ENCODE assay signal across 20 mouse cellular contexts in genomic region chr6:106266304-106266703, GRCm38 (mm10).
DNase-seq lines count a peak whose midpoint lies in the region; ATAC-seq and TF ChIP-seq lines count a peak whose summit lies in the region.
"Had no signal": no experiment of that assay in that cellular context is flagged by ENCODE, and none has a peak within 500 bp of the region (broad histone marks: within the 10 kb centered on the region; RNA-seq: fewer than 3 reads in every experiment).

No protein-coding gene starts in this region.

- H3K27ac ChIP-seq in forebrain, embryonic 16.5 days (ENCODE audit: low read length) = no peak overlapping the region
- H3K27ac ChIP-seq in forebrain, embryonic 10.5 days = no peak overlapping the region
- H3K27ac ChIP-seq in kidney, postnatal 0 days = no peak overlapping the region
- H3K27ac ChIP-seq: embryonic facial prominence, embryonic 15.5 days; gastrocnemius, adult 2 months; hindbrain, embryonic 10.5 days; hindbrain, embryonic 15.5 days had no signal

- H3K36me3 ChIP-seq in forebrain, embryonic 16.5 days (ENCODE audit: control insufficient read depth, insufficient read depth) = no peaks in the 10 kb centered on the region
- no peaks in the 10 kb centered on the region for H3K36me3 ChIP-seq in forebrain, embryonic 10.5 days (replicated peaks)
- H3K36me3 ChIP-seq in kidney, postnatal 0 days (ENCODE audit: insufficient read depth, low read length) = no peaks in the 10 kb centered on the region
- H3K36me3 ChIP-seq: embryonic facial prominence, embryonic 15.5 days; heart, embryonic 12.5 days; hindbrain, embryonic 10.5 days; hindbrain, embryonic 15.5 days had no signal

- no peaks in the 10 kb centered on the region for H3K27me3 ChIP-seq in forebrain, embryonic 16.5 days (replicated peaks; ENCODE audit: control insufficient read depth, insufficient read depth, low read length)
- no peaks in the 10 kb centered on the region for H3K27me3 ChIP-seq in forebrain, embryonic 10.5 days (ENCODE audit: poor library complexity, severe bottlenecking)
- H3K27me3 ChIP-seq in kidney, postnatal 0 days (ENCODE audit: insufficient read depth, low read length) = no peaks in the 10 kb centered on the region
- H3K27me3 ChIP-seq: embryonic facial prominence, embryonic 15.5 days; heart, embryonic 12.5 days; hindbrain, embryonic 15.5 days had no signal

- H3K4me3 ChIP-seq in forebrain, embryonic 16.5 days (replicated peaks; ENCODE audit: low read length) = no peak overlapping the region
- no peak overlapping the region for H3K4me3 ChIP-seq in forebrain, embryonic 10.5 days
- no peak overlapping the region for H3K4me3 ChIP-seq in kidney, postnatal 0 days (replicated peaks; ENCODE audit: low read depth, low read length)
- H3K4me3 ChIP-seq: embryonic facial prominence, embryonic 15.5 days; erythroblast, embryonic 14.5 days; gastrocnemius, adult 2 months; heart, embryonic 12.5 days; hindbrain, embryonic 10.5 days; hindbrain, embryonic 15.5 days had no signal

- no peak for TF ChIP-seq CTCF in kidney, postnatal 0 days (IDR thresholded peaks at IDR 0.05; ENCODE audit: low read depth)
- no peak for TF ChIP-seq CTCF in brain, embryonic 14.5 days (IDR thresholded peaks at IDR 0.05; ENCODE audit: borderline replicate concordance, extremely low read depth, insufficient read depth, insufficient read length)

- DNase-seq in forebrain, embryonic 10.5 days (ENCODE audit: extremely low spot score, low spot score) = no peak
- peak; percentile 73 for DNase-seq in kidney, postnatal 0 days (ENCODE audit: low spot score)
- DNase-seq in kidney, postnatal 10 days = no peak
- DNase-seq in A20 (ENCODE audit: low read depth, low spot score) = peak; percentile 41
- peak; percentile 49 for DNase-seq in brain, embryonic 14.5 days (ENCODE audit: low read depth)
- no peak for DNase-seq in yolk sac, embryonic 10.5 days (ENCODE audit: low spot score)
- DNase-seq: adrenal gland, adult 2 months; adrenal gland, postnatal 25 days; cerebellum, adult 11 months; cerebellum, adult 8-10 months; cerebellum, postnatal 14 days; embryo, embryonic 11 days; gastrocnemius, adult 2 months; gastrocnemius, postnatal 25 days had no signal

- peak; percentile 55; the same call in 1 of the 2 replicates for ATAC-seq in forebrain, embryonic 16.5 days
- ATAC-seq in kidney, postnatal 0 days (replicated peaks; ENCODE audit: low FRiP score, low read depth) = no peak

- TF ChIP-seq POLR2A in brain, embryonic 14.5 days (IDR thresholded peaks at IDR 0.05; ENCODE audit: borderline replicate concordance, extremely low read depth, insufficient read depth, insufficient read length, poor library complexity, severe bottlenecking) = no peak

- H3K9ac ChIP-seq in forebrain, embryonic 16.5 days (replicated peaks; ENCODE audit: low read depth, low read length) = no peak overlapping the region
- no peak overlapping the region for H3K9ac ChIP-seq in kidney, postnatal 0 days (ENCODE audit: low read depth, low read length)
- H3K9ac ChIP-seq: embryonic facial prominence, embryonic 15.5 days; heart, embryonic 12.5 days; hindbrain, embryonic 15.5 days had no signal

- WGBS in forebrain, embryonic 16.5 days = 64% methylated on average over 2 of the region's 2 CpGs
- WGBS in forebrain, embryonic 10.5 days = 89% methylated on average over 2 of the region's 2 CpGs
- 34% methylated on average over 2 of the region's 2 CpGs for WGBS in kidney, postnatal 0 days

- no peak overlapping the region for H3K4me2 ChIP-seq in forebrain, embryonic 16.5 days (ENCODE audit: low read length)
- no peak overlapping the region for H3K4me2 ChIP-seq in kidney, postnatal 0 days (ENCODE audit: low read length)
- H3K4me2 ChIP-seq: embryonic facial prominence, embryonic 15.5 days; heart, embryonic 12.5 days; hindbrain, embryonic 15.5 days had no signal

- H3K4me1 ChIP-seq in forebrain, embryonic 16.5 days (replicated peaks; ENCODE audit: control insufficient read depth, insufficient read depth, low read length) = no peaks in the 10 kb centered on the region
- no peaks in the 10 kb centered on the region for H3K4me1 ChIP-seq in forebrain, embryonic 10.5 days
- no peaks in the 10 kb centered on the region for H3K4me1 ChIP-seq in kidney, postnatal 0 days (replicated peaks; ENCODE audit: insufficient read depth, low read length)
- H3K4me1 ChIP-seq: embryonic facial prominence, embryonic 15.5 days; heart, embryonic 12.5 days; hindbrain, embryonic 10.5 days; hindbrain, embryonic 15.5 days had no signal

- H3K9me3 ChIP-seq in forebrain, embryonic 16.5 days (ENCODE audit: control insufficient read depth, low read length) = no peaks in the 10 kb centered on the region
- no peaks in the 10 kb centered on the region for H3K9me3 ChIP-seq in forebrain, embryonic 10.5 days
- no peaks in the 10 kb centered on the region for H3K9me3 ChIP-seq in kidney, postnatal 0 days (replicated peaks; ENCODE audit: low read length)
- H3K9me3 ChIP-seq: embryonic facial prominence, embryonic 15.5 days; heart, embryonic 12.5 days; hindbrain, embryonic 10.5 days; hindbrain, embryonic 15.5 days had no signal

Comparison
In these comparisons a context has a peak if more than half of its experiments do, and no peak if none do; other contexts are left out.
1. DNase-seq: peak in kidney, postnatal 0 days (single experiment), A20 (single experiment) and brain, embryonic 14.5 days (single experiment); none in forebrain, embryonic 10.5 days (single experiment), kidney, postnatal 10 days (single experiment) and yolk sac, embryonic 10.5 days (single experiment).